Mouse (Mus musculus): ENCODE data around the gene Gm43951. TPM values are rescaled to one million over a fixed set of nuclear protein-coding genes. Genes with fewer than 3 reads are reported as not detected.

Gene Gm43951
- polyA plus RNA-seq, 1 experiment: 1.2 TPM

DNA sequence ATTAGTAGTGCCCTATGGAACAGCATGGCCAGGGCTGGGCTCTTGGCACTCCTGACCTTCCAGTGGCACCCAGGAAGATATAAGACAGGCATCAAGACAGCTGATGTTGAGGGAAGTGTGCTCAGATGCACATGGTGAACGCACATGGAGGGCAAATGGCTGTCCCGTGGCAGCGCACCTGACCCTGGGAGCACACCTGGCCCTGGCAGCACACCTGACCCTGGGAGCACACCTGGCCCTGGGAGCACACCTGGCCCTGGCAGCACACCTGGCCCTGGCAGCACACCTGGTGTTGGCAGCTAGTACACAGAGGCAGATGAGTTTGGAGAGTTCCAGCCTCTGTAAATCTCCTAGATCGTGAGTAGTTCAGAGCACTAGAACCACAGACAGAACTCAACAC is 21.9 kb upstream of the Gm43951 start:
- Histone ChIP-seq H3K4me3 (replicated peaks; ENCODE audit: control insufficient read depth, low read depth, low read length) (no peak overlapping the region), H3K27ac (ENCODE audit: control insufficient read depth, insufficient read depth, low read depth, low read length, poor library complexity) (no peak overlapping the region), H3K4me1 (ENCODE audit: control insufficient read depth, insufficient read depth, low read length) (no peaks in the 10 kb centered on the region)
- TF ChIP-seq POLR2A (IDR thresholded peaks at IDR 0.05; ENCODE audit: borderline replicate concordance, control insufficient read depth, low read depth, low read length) (no peak), CTCF (IDR thresholded peaks at IDR 0.05; ENCODE audit: control insufficient read depth, insufficient read depth, low read length) (no peak)
- 80% methylated on average over 4 of the region's 4 CpGs for WGBS

DNA sequence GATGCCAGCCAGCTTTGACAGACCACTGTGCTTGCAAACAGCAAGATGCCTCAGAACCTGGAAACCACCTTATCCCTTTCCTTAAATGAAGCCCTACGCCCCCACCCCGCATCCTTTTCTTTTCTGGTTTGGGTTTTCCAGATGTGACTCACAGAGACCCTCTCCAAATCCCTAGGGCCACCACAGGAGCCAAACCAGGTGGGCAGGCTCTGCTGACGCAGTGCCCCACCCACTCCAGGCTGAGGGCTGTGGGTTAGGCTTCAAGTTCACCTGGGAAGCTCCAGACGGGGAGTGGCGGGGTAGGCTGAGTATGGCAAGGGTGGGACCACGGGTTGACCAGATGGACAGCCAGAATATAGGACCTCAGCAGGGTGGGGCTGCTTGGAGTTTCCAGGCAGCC is 20.3 kb upstream of the Gm43951 start:
- Histone ChIP-seq H3K4me1 (ENCODE audit: control insufficient read depth, insufficient read depth, low read length) (no peaks in the 10 kb centered on the region), H3K4me3 (replicated peaks; ENCODE audit: control insufficient read depth, low read depth, low read length) (no peak overlapping the region), H3K27ac (ENCODE audit: control insufficient read depth, insufficient read depth, low read depth, low read length, poor library complexity) (no peak overlapping the region)
- TF ChIP-seq CTCF (IDR thresholded peaks at IDR 0.05; ENCODE audit: control insufficient read depth, insufficient read depth, low read length) (no peak), POLR2A (IDR thresholded peaks at IDR 0.05; ENCODE audit: borderline replicate concordance, control insufficient read depth, low read depth, low read length) (no peak)
- 81% methylated on average over 6 of the region's 6 CpGs for WGBS

DNA sequence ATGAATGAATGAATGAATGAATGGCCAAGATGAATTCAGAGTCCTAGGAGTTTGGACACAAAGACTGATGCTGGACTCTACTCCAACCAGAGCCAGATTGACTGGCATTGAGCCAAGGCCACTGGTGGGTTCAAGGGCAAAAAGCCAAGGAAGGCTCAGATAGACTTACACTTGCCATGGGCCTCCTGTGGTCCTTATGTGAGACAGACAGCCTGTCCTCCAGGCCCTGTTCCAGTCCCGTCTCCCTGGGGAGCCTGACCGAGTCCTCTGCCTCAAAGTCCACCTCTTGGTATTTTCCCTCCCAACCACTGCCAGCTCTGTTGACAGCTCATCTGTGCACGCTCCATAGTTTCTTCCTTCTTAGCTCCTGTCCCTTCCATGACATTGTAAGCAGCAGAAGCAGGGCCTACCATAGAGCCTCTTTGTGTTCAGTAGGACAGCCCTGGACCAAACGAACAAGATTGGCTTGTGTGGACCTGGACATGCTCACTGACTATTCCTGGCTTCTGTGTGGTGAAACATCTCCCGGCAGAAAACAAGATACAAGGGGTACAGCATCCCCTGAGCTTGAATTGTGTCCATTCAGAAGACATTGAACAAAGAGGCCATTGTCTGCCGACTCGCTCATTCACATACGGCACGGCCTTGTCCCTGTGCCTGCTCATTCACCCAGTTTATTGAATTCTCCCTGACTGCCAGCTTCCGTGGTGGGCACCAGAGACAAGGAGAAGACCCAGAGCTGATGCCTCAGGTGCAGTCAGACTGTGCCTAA is 19.6 kb upstream of the Gm43951 start:
- Histone ChIP-seq H3K27ac (ENCODE audit: control insufficient read depth, insufficient read depth, low read depth, low read length, poor library complexity) (no peak overlapping the region), H3K4me1 (ENCODE audit: control insufficient read depth, insufficient read depth, low read length) (no peaks in the 10 kb centered on the region), H3K4me3 (replicated peaks; ENCODE audit: control insufficient read depth, low read depth, low read length) (no peak overlapping the region)
- TF ChIP-seq CTCF (IDR thresholded peaks at IDR 0.05; ENCODE audit: control insufficient read depth, insufficient read depth, low read length): no peak
- TF ChIP-seq POLR2A (IDR thresholded peaks at IDR 0.05; ENCODE audit: borderline replicate concordance, control insufficient read depth, low read depth, low read length): no peak
- WGBS: 82% methylated on average over 10 of the region's 10 CpGs

DNA sequence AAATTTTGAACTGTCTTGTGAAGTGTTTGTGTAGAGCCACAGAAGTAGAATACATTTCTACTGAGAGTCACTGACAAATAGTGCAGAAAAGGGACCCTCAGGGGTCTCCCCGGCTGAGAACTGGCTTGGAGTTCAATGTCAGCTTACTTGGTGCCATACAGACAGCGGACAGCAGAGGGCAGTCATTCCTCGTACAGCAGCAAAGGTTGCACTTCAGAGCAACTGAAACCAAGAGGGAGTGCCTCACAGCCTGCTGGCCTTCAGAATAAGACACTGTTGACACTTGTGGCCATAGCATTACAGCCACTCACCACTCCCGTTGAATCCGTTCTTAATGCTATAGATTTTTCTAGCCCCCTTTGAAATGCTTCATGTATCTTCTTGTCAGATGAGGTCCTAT is 18.2 kb upstream of the Gm43951 start:
- TF ChIP-seq CTCF (IDR thresholded peaks at IDR 0.05; ENCODE audit: control insufficient read depth, insufficient read depth, low read length): peak; percentile 86
- TF ChIP-seq POLR2A (IDR thresholded peaks at IDR 0.05; ENCODE audit: borderline replicate concordance, control insufficient read depth, low read depth, low read length): no peak
- Histone ChIP-seq H3K4me3 (replicated peaks; ENCODE audit: control insufficient read depth, low read depth, low read length) (no peak overlapping the region), H3K4me1 (ENCODE audit: control insufficient read depth, insufficient read depth, low read length) (no peaks in the 10 kb centered on the region), H3K27ac (ENCODE audit: control insufficient read depth, insufficient read depth, low read depth, low read length, poor library complexity) (no peak overlapping the region)
- 9% methylated on average over 5 of the region's 5 CpGs for WGBS

DNA sequence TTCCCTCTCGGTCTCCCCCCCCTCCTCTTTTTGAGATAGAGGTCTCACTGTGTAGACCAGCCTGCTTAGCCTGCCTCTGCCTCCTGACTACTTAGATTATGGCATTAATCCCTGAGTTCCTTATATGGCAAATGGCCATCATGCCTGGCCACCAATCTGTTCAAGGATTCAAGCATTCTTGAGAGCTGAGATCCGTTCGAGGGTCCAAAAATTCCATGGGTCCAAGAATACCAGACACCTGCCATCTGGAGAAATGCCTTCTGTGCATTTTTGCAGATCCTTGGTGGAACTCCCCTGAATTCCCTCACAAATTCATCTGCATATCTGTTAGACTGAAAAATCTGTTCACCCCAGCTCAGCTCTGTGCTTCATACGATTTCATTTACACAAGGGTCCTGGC is 16.8 kb upstream of the Gm43951 start:
- H3K4me3 ChIP-seq (replicated peaks; ENCODE audit: control insufficient read depth, low read depth, low read length): no peak overlapping the region
- TF ChIP-seq CTCF (IDR thresholded peaks at IDR 0.05; ENCODE audit: control insufficient read depth, insufficient read depth, low read length): no peak
- TF ChIP-seq POLR2A (IDR thresholded peaks at IDR 0.05; ENCODE audit: borderline replicate concordance, control insufficient read depth, low read depth, low read length): no peak
- H3K4me1 ChIP-seq (ENCODE audit: control insufficient read depth, insufficient read depth, low read length): no peaks in the 10 kb centered on the region
- no peak overlapping the region for H3K27ac ChIP-seq (ENCODE audit: control insufficient read depth, insufficient read depth, low read depth, low read length, poor library complexity)
- 73% methylated on average over 4 of the region's 4 CpGs for WGBS

DNA sequence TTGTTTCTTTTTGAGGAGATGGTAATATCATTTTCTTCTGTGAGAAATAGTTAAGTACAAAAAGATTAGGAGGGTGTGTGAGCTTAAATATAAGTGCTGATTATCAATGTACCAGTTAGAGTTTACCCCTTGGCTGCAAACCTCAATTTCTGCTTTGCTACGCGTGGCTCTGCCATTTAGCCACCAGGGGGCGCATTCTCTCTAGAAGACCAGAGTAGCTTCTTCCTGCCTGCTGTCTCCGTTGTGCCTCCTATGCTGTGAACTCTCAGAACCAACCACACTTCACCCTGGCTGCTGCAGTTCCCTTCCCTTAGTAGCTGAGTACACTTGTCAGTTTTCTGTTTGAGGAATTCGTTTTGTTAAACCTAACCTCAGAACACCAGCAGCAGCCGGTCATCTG is 14.6 kb upstream of the Gm43951 start:
- no peak overlapping the region for H3K27ac ChIP-seq (ENCODE audit: control insufficient read depth, insufficient read depth, low read depth, low read length, poor library complexity)
- no peaks in the 10 kb centered on the region; the same call in 1 of the 2 replicates for H3K4me1 ChIP-seq (ENCODE audit: control insufficient read depth, insufficient read depth, low read length)
- no peak overlapping the region for H3K4me3 ChIP-seq (replicated peaks; ENCODE audit: control insufficient read depth, low read depth, low read length)
- TF ChIP-seq CTCF (IDR thresholded peaks at IDR 0.05; ENCODE audit: control insufficient read depth, insufficient read depth, low read length) (peak; percentile 95), POLR2A (IDR thresholded peaks at IDR 0.05; ENCODE audit: borderline replicate concordance, control insufficient read depth, low read depth, low read length) (no peak)
- WGBS: 13% methylated on average over 6 of the region's 6 CpGs

DNA sequence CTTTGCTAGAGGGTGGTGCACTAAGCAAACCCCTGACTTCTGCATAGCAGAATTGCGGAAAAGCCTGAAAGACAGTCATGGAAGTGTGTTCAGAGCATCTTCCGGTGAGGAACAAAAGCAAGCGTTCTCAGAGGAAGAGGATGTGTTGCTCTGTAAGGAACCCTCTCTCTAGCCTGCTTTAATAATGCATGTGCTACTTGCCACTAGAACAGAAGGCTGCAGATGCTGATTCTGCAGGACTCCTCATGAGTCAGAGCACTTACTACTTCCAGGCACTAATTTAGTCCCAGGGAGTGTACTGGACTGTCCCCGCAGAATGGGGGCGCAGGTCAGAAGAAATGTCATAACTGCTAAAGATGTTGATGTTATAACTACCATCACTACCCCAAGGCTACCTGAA is 10.5 kb upstream of the Gm43951 start:
- Histone ChIP-seq H3K27ac (ENCODE audit: control insufficient read depth, insufficient read depth, low read depth, low read length, poor library complexity) (no peak overlapping the region; the same call in 1 of the 2 replicates), H3K4me1 (ENCODE audit: control insufficient read depth, insufficient read depth, low read length) (no peaks in the 10 kb centered on the region; the same call in 1 of the 2 replicates), H3K4me3 (replicated peaks; ENCODE audit: control insufficient read depth, low read depth, low read length) (no peak overlapping the region)
- WGBS: 59% methylated on average over 5 of the region's 5 CpGs
- no peak for TF ChIP-seq CTCF (IDR thresholded peaks at IDR 0.05; ENCODE audit: control insufficient read depth, insufficient read depth, low read length)
- TF ChIP-seq POLR2A (IDR thresholded peaks at IDR 0.05; ENCODE audit: borderline replicate concordance, control insufficient read depth, low read depth, low read length): no peak

DNA sequence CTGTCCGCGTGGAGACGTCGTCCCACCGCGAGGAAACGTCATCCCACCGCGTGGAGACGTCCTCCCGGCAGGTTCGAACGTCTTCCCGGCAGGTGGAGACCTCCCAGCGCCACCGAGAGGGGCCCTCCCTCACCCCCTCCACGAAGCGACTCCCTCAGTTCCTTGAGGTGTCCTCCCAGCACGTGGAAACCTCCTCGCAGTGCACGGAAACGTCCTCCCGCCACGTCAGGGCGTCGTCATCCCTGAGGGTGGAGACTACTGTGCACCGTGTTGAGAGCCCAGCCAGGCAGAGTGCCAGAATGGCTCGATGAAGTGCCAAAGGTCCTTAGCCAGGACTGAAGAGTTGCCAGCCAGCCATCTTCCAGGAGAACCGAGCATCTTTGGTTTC is 8.8 kb upstream of the Gm43951 start, which contains the start of gene Med31:
Gene Med31 (minus strand): TSS at position 183 of the 388 bp plus-strand sequence.
- under 1% methylated on average over 29 of the region's 29 CpGs for WGBS
- H3K27ac ChIP-seq (ENCODE audit: control insufficient read depth, insufficient read depth, low read depth, low read length, poor library complexity): peak within 1 kb of the TSS; percentile 71
- TF ChIP-seq CTCF (IDR thresholded peaks at IDR 0.05; ENCODE audit: control insufficient read depth, insufficient read depth, low read length): 0 out of 2 replicates have a peak, but pooled peaks have one; percentile 8
- TF ChIP-seq POLR2A (IDR thresholded peaks at IDR 0.05; ENCODE audit: borderline replicate concordance, control insufficient read depth, low read depth, low read length): peak; percentile 26; the same call in 1 of the 2 replicates
- H3K4me3 ChIP-seq (replicated peaks; ENCODE audit: control insufficient read depth, low read depth, low read length): peak within 1 kb of the TSS; percentile 91
- peaks cover 3% of the 10 kb centered on the region; the same call in 1 of the 2 replicates for H3K4me1 ChIP-seq (ENCODE audit: control insufficient read depth, insufficient read depth, low read length)

Data from bone marrow, adult 2 months (tissue).